Mouse (Mus musculus) liver, adult 10 weeks (tissue): ENCODE results near the gene Nfe2l2. TPM values are rescaled to one million over a fixed set of nuclear protein-coding genes. Genes with fewer than 3 reads are reported as not detected.

ENCODE experiments used
- polyA plus RNA-seq: library from polyadenylated mRNA; stranded (reverse); fragments of 350-450 nt; fragmentation: Illumina TruSeq; extraction: RNeasy Lipid Tissue Mini Kit (QIAGEN cat#74804); gene quantifications from one replicate; pipeline ENCODE4 v1.2.3, GENCODE M21; 2014; ENCODE audit warnings: low read depth, low replicate concordance

Nfe2l2 gene
- 95.1 TPM for polyA plus RNA-seq

GRCm38 (mm10) chr2:75704234-75705161 is at the start of gene Nfe2l2:
Gene Nfe2l2 (minus strand): TSS chr2:75704641.

DNA sequence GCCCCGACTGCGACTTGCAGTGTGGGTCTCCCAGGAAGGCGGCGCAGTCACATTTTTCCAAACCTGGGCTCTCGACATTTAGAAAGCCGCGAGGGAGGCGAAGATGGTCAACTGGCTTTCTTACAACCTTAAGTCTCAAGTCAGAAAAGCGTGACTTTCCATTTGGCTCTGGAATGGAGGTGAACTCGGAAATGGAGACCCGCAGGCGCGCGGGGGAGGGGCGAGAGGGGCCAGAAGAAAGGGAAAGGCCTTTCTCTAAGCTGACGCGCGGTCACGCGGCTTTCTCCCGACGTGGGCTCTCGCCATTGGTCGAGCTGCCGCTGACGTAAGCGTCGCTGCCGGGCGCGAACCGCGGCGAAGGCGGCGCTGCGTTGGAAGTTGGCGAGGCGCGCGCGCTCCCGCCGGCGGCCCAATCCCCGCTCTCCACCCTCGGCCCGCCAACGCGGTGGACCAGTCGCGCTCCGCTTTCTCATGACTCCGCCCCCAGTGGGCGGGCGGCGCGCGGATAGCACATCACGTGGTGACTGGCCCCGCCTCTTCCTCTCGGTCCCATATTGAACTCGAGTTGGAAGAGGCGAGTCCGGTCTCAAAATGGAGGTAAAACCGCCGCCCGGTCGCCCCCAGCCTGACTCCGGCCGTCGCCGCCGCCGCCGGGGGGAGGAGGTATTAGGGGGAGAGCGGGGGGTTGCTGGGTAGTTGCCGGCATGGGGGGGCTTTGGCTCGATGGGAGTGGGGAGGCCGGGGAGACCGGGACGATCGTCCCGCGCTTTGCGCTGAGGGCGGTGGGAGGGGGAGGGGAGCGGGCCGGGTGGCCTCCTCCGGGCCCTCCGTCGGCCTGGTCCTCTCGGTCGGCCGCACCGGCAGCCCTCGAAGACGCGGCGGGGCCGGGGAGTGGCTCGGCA is 45.5 kb downstream of the Nfe2l2 start, which contains the start of gene Hnrnpa3:
Gene Hnrnpa3, plus strand, starts transcription at position 535 of the 902 bp plus-strand sequence.

Other genes with a start within 250 kb of the Nfe2l2 start
- 532 TPM for gene Hnrnpa3, start 45.4 kb downstream of the Nfe2l2 start, polyA plus RNA-seq
- gene Agps, start 127.5 kb upstream of the Nfe2l2 start, polyA plus RNA-seq = 9.8 TPM
- 10.5 TPM for gene Ttc30b, start 233.9 kb upstream of the Nfe2l2 start, polyA plus RNA-seq